Mouse (Mus musculus): ENCODE data around the gene Cspg4. TPM values are rescaled to one million over a fixed set of nuclear protein-coding genes. Genes with fewer than 3 reads are reported as not detected.

The Cspg4 gene
- polyA plus RNA-seq, 1 experiment from 2014 or later: 7.8 TPM

DNA sequence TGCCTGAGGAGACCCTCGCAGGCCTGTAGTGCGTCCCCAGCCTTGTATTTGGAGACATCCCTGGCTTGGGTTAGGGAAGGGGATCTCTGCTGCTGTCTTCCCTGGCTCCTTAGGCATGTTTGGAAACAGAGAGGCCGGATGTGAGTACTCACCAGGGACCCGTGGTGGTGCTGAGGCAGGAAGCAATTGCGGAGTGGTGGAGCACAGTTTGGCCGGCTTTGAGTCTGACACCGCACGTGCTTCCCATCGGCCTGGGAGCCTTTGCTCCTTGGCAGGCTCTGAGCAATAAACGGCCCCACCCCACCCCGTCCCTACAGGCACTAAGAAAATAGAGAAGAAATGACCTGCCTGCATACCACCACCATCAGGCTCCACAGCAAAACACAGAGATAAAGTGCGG is 18.0 kb downstream of the Cspg4 start:
- no peak overlapping the region for H3K4me2 ChIP-seq (ENCODE audit: low read length)
- WGBS: 85% methylated on average over 12 of the region's 12 CpGs
- no peak overlapping the region for H3K4me3 ChIP-seq (ENCODE audit: low read depth, low read length)
- ATAC-seq: no peak
- no peaks in the 10 kb centered on the region for H3K27me3 ChIP-seq (ENCODE audit: control insufficient read depth, insufficient read depth, low read depth, low read length)
- H3K36me3 ChIP-seq (ENCODE audit: control insufficient read depth, insufficient read depth, low read length): no peaks in the 10 kb centered on the region
- no peak overlapping the region for H3K9ac ChIP-seq (ENCODE audit: low read depth, low read length)
- H3K9me3 ChIP-seq (replicated peaks; ENCODE audit: control insufficient read depth, low read length, poor library complexity, severe bottlenecking): no peaks in the 10 kb centered on the region
- H3K4me1 ChIP-seq (ENCODE audit: control insufficient read depth, insufficient read depth, low read length): no peaks in the 10 kb centered on the region
- H3K27ac ChIP-seq (ENCODE audit: low read length): 0 out of 2 replicates have a peak overlapping the region, but pooled peaks have one; percentile 5

DNA sequence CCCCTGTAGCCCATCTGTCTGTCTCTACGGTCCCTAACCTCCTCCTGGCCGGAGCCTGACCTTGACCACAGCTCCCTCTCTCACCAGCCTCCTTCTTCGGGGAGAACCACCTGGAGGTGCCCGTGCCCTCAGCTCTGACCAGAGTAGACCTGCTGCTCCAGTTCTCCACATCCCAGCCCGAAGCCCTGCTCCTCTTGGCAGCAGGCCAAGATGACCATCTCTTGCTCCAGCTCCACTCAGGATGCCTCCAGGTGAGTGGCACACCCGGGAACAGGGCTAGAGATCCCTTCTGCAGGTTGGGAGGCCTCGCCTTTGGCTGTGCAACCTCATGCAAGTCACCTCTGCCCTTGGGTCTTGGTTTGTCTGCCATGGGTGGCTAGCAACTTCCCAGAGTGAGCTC is 18.6 kb downstream of the Cspg4 start:
- no peaks in the 10 kb centered on the region for H3K4me1 ChIP-seq (ENCODE audit: control insufficient read depth, insufficient read depth, low read length)
- no peaks in the 10 kb centered on the region for H3K27me3 ChIP-seq (ENCODE audit: control insufficient read depth, insufficient read depth, low read depth, low read length)
- no peaks in the 10 kb centered on the region for H3K36me3 ChIP-seq (ENCODE audit: control insufficient read depth, insufficient read depth, low read length)
- no peak overlapping the region for H3K27ac ChIP-seq (ENCODE audit: low read length)
- H3K9me3 ChIP-seq (replicated peaks; ENCODE audit: control insufficient read depth, low read length, poor library complexity, severe bottlenecking): no peaks in the 10 kb centered on the region
- WGBS: 77% methylated on average over 7 of the region's 7 CpGs
- ATAC-seq: no peak
- H3K9ac ChIP-seq (ENCODE audit: low read depth, low read length): no peak overlapping the region
- H3K4me2 ChIP-seq (ENCODE audit: low read length): no peak overlapping the region
- no peak overlapping the region for H3K4me3 ChIP-seq (ENCODE audit: low read depth, low read length)

GRCm38 (mm10) chr9:56884328-56884727 is 19.5 kb downstream of the Cspg4 start:
- Histone ChIP-seq H3K27me3 (ENCODE audit: control insufficient read depth, insufficient read depth, low read depth, low read length) (no peaks in the 10 kb centered on the region), H3K4me2 (ENCODE audit: low read length) (no peak overlapping the region), H3K9ac (ENCODE audit: low read depth, low read length) (no peak overlapping the region), H3K9me3 (replicated peaks; ENCODE audit: control insufficient read depth, low read length, poor library complexity, severe bottlenecking) (no peaks in the 10 kb centered on the region), H3K4me3 (ENCODE audit: low read depth, low read length) (no peak overlapping the region), H3K36me3 (ENCODE audit: control insufficient read depth, insufficient read depth, low read length) (no peaks in the 10 kb centered on the region), H3K27ac (ENCODE audit: low read length) (no peak overlapping the region), H3K4me1 (ENCODE audit: control insufficient read depth, insufficient read depth, low read length) (no peaks in the 10 kb centered on the region)
- no peak for ATAC-seq
- WGBS: 83% methylated on average over 4 of the region's 4 CpGs

DNA sequence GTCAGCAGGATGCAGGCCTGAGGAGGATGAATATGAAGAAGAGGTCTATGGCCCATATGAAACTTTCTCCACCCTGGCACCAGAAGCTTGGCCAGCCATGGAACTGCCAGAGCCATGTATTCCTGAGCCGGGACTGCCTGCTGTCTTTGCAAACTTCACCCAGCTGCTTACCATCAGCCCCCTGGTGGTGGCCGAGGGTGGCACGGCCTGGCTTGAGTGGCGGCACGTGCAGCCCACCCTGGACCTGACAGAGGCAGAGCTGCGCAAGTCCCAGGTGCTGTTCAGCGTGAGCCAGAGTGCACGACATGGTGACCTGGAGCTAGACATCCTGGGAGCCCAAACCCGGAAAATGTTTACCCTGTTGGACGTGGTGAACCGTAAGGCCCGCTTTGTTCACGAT is 21.3 kb downstream of the Cspg4 start:
- Histone ChIP-seq H3K36me3 (ENCODE audit: control insufficient read depth, insufficient read depth, low read length) (no peaks in the 10 kb centered on the region), H3K4me1 (ENCODE audit: control insufficient read depth, insufficient read depth, low read length) (peaks cover 3% of the 10 kb centered on the region; the same call in 1 of the 2 replicates), H3K27ac (ENCODE audit: low read length) (no peak overlapping the region), H3K9ac (ENCODE audit: low read depth, low read length) (no peak overlapping the region), H3K4me3 (ENCODE audit: low read depth, low read length) (no peak overlapping the region), H3K9me3 (replicated peaks; ENCODE audit: control insufficient read depth, low read length, poor library complexity, severe bottlenecking) (no peaks in the 10 kb centered on the region), H3K27me3 (ENCODE audit: control insufficient read depth, insufficient read depth, low read depth, low read length) (no peaks in the 10 kb centered on the region), H3K4me2 (ENCODE audit: low read length) (no peak overlapping the region)
- no peak for ATAC-seq
- 67% methylated on average over 13 of the region's 13 CpGs for WGBS

DNA sequence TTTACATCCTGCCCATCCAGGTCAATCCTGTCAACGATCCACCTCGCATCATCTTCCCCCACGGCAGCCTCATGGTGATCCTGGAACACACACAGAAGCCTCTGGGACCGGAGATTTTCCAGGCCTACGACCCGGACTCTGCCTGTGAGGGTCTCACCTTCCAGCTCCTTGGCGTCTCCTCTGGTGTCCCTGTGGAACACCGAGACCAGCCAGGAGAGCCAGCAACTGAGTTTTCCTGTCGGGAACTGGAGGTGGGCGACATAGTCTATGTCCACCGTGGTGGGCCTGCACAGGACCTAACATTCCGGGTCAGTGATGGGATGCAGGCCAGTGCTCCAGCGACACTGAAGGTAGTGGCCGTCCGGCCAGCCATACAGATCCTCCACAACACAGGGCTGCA is 21.8 kb downstream of the Cspg4 start:
- no peak for ATAC-seq
- Histone ChIP-seq H3K9me3 (replicated peaks; ENCODE audit: control insufficient read depth, low read length, poor library complexity, severe bottlenecking) (no peaks in the 10 kb centered on the region), H3K9ac (ENCODE audit: low read depth, low read length) (no peak overlapping the region), H3K27me3 (ENCODE audit: control insufficient read depth, insufficient read depth, low read depth, low read length) (no peaks in the 10 kb centered on the region), H3K4me2 (ENCODE audit: low read length) (no peak overlapping the region), H3K4me3 (ENCODE audit: low read depth, low read length) (no peak overlapping the region), H3K36me3 (ENCODE audit: control insufficient read depth, insufficient read depth, low read length) (no peaks in the 10 kb centered on the region), H3K4me1 (ENCODE audit: control insufficient read depth, insufficient read depth, low read length) (peaks cover 4% of the 10 kb centered on the region), H3K27ac (ENCODE audit: low read length) (no peak overlapping the region)
- 96% methylated on average over 15 of the region's 15 CpGs for WGBS

GRCm38 (mm10) chr9:56887581-56887980 is 22.7 kb downstream of the Cspg4 start:
- no peaks in the 10 kb centered on the region for H3K9me3 ChIP-seq (replicated peaks; ENCODE audit: control insufficient read depth, low read length, poor library complexity, severe bottlenecking)
- no peaks in the 10 kb centered on the region for H3K36me3 ChIP-seq (ENCODE audit: control insufficient read depth, insufficient read depth, low read length)
- no peak overlapping the region for H3K4me2 ChIP-seq (ENCODE audit: low read length)
- ATAC-seq: no peak
- WGBS: 95% methylated on average over 16 of the region's 16 CpGs
- no peak overlapping the region for H3K4me3 ChIP-seq (ENCODE audit: low read depth, low read length)
- H3K27ac ChIP-seq (ENCODE audit: low read length): no peak overlapping the region
- H3K4me1 ChIP-seq (ENCODE audit: control insufficient read depth, insufficient read depth, low read length): peaks cover 6% of the 10 kb centered on the region
- H3K9ac ChIP-seq (ENCODE audit: low read depth, low read length): no peak overlapping the region
- no peaks in the 10 kb centered on the region; the same call in 1 of the 2 replicates for H3K27me3 ChIP-seq (ENCODE audit: control insufficient read depth, insufficient read depth, low read depth, low read length)

- H3K9me3 ChIP-seq (replicated peaks; ENCODE audit: control insufficient read depth, low read length, poor library complexity, severe bottlenecking): no peaks in the 10 kb centered on the region
- no peaks in the 10 kb centered on the region for H3K36me3 ChIP-seq (ENCODE audit: control insufficient read depth, insufficient read depth, low read length)
- 5% methylated on average over 14 of the region's 14 CpGs for WGBS
- H3K9ac ChIP-seq (ENCODE audit: low read depth, low read length): peak overlapping the region; percentile 64
- peak; percentile 75 for ATAC-seq
- H3K4me3 ChIP-seq (ENCODE audit: low read depth, low read length): peak overlapping the region; percentile 29
- peaks cover 6% of the 10 kb centered on the region for H3K4me1 ChIP-seq (ENCODE audit: control insufficient read depth, insufficient read depth, low read length)
- no peaks in the 10 kb centered on the region; the same call in 1 of the 2 replicates for H3K27me3 ChIP-seq (ENCODE audit: control insufficient read depth, insufficient read depth, low read depth, low read length)
- H3K4me2 ChIP-seq (ENCODE audit: low read length): peak overlapping the region; percentile 70
- H3K27ac ChIP-seq (ENCODE audit: low read length): no peak overlapping the region
Measured at GRCm38 (mm10) chr9:56889817-56890216, 25.0 kb downstream of the Cspg4 start.

DNA sequence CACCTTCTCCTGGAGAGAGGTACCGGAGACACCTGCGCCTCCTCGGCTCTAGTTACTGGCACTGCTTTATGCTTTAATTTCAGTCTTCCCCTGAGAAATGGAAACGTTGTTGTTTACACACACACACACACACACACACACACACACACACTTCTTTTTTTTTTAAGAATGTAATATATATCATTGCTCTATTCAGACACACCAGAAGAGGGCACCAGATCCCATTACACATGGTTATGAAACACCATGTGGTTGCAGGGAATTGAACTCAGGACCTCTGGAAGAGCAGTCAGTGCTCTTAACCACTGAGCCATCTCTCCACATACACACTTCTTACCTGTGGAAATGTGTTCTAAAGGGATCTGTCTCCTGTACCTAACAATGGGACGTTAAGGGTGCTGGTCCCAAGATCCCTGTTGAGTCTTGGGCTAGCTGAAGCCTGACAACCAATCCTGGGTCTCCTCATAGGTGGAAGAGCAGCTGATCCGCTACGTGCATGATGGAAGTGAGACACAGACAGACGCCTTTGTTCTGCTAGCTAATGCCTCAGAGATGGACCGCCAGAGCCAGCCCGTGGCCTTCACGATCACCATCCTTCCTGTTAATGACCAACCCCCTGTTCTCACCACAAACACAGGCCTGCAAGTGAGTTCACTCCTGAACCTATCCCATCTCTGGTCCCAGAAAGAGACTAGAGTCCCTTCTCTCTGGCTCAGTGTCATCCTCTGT is 25.9 kb downstream of the Cspg4 start:
- 72% methylated on average over 11 of the region's 11 CpGs for WGBS
- Histone ChIP-seq H3K9ac (ENCODE audit: low read depth, low read length) (peak overlapping the region; percentile 64; the same call in 1 of the 2 replicates), H3K4me2 (ENCODE audit: low read length) (no peak overlapping the region), H3K36me3 (ENCODE audit: control insufficient read depth, insufficient read depth, low read length) (no peaks in the 10 kb centered on the region), H3K9me3 (replicated peaks; ENCODE audit: control insufficient read depth, low read length, poor library complexity, severe bottlenecking) (no peaks in the 10 kb centered on the region), H3K27ac (ENCODE audit: low read length) (no peak overlapping the region), H3K4me3 (ENCODE audit: low read depth, low read length) (no peak overlapping the region), H3K27me3 (ENCODE audit: control insufficient read depth, insufficient read depth, low read depth, low read length) (no peaks in the 10 kb centered on the region; the same call in 1 of the 2 replicates), H3K4me1 (ENCODE audit: control insufficient read depth, insufficient read depth, low read length) (peaks cover 6% of the 10 kb centered on the region)
- no peak for ATAC-seq

DNA sequence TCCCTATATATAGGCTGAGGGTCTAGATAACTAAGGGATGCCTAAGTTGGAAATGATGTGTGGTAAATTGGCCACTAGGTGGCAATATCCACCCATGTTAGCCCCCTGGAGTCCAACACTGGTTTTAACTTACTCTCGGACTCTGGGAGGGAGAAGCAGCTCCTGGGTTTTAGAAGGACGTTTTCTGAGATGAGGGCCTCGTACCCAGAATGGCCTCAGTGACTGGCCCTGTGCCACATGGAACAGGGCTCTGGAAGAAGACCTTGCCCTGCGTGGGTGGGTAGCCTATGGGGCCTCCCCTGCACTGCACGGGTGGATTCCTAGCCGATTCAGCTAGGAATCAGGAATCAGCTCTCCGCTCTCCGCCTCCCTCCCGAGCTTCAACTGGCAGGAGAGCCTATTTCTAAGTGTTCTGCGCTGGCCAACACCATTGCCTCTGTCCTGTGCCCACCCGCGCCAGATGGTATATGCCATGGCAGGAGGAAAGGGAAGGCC is 26.7 kb downstream of the Cspg4 start:
- peak; percentile 79 for ATAC-seq
- H3K27me3 ChIP-seq (ENCODE audit: control insufficient read depth, insufficient read depth, low read depth, low read length): no peaks in the 10 kb centered on the region; the same call in 1 of the 2 replicates
- 20% methylated on average over 12 of the region's 12 CpGs for WGBS
- H3K4me1 ChIP-seq (ENCODE audit: control insufficient read depth, insufficient read depth, low read length): peaks cover 6% of the 10 kb centered on the region
- H3K9me3 ChIP-seq (replicated peaks; ENCODE audit: control insufficient read depth, low read length, poor library complexity, severe bottlenecking): no peaks in the 10 kb centered on the region
- peak overlapping the region; percentile 45 for H3K9ac ChIP-seq (ENCODE audit: low read depth, low read length)
- no peak overlapping the region for H3K27ac ChIP-seq (ENCODE audit: low read length)
- H3K4me2 ChIP-seq (ENCODE audit: low read length): peak overlapping the region; percentile 53
- no peaks in the 10 kb centered on the region for H3K36me3 ChIP-seq (ENCODE audit: control insufficient read depth, insufficient read depth, low read length)
- H3K4me3 ChIP-seq (ENCODE audit: low read depth, low read length): 0 out of 2 replicates have a peak overlapping the region, but pooled peaks have one; percentile 6
